Mouse (Mus musculus) neural tube, embryonic 15.5 days (tissue): Measurements from ENCODE around the gene Tmem119. TPM values are rescaled to one million over a fixed set of nuclear protein-coding genes. Genes with fewer than 3 reads are reported as not detected.
"Not testable (repeated sequence)": the region's sequence is repeated elsewhere in the genome, so short reads cannot be mapped to it uniquely, and the experiment has no call there.

ENCODE experiments used
- ATAC-seq: fragments of 200-750 bp; cut with Nextera tagmentation; 2 replicates; pipeline ENCODE4 v1.8.0; 2017; ENCODE audit warnings: mild to moderate bottlenecking, moderate TSS enrichment, moderate library complexity; ENCODE audit not compliant: low FRiP score
- H3K27ac ChIP-seq: fragments of 300-500 bp; sonication (generic); replicated peaks from 2 replicates; pipeline ENCODE4 v1.5.1; 2015; ENCODE audit warnings: mild to moderate bottlenecking, inconsistent platforms
- H3K27me3 ChIP-seq: fragments of 300-500 bp; sonication (generic); replicated peaks from 2 replicates; pipeline ENCODE4 v1.6.1; 2015; ENCODE audit warnings: inconsistent platforms
- H3K36me3 ChIP-seq: fragments of 300-500 bp; sonication (generic); 2 replicates; pipeline ENCODE4 v1.6.1; 2015; ENCODE audit warnings: inconsistent platforms
- H3K4me1 ChIP-seq: fragments of 300-500 bp; sonication (generic); 2 replicates; pipeline ENCODE4 v1.6.1; 2015; ENCODE audit warnings: inconsistent platforms
- H3K4me2 ChIP-seq: fragments of 300-500 bp; sonication (generic); 2 replicates; pipeline ENCODE4 v1.6.1; 2015; ENCODE audit warnings: inconsistent platforms, mild to moderate bottlenecking, moderate library complexity
- H3K4me3 ChIP-seq: fragments of 300-500 bp; sonication (generic); replicated peaks from 2 replicates; pipeline ENCODE4 v1.5.1; 2015; ENCODE audit warnings: mild to moderate bottlenecking, inconsistent platforms
- H3K9ac ChIP-seq: fragments of 300-500 bp; sonication (generic); replicated peaks from 2 replicates; pipeline ENCODE4 v1.6.1; 2015; ENCODE audit warnings: mild to moderate bottlenecking, inconsistent platforms
- H3K9me3 ChIP-seq: fragments of 300-500 bp; sonication (generic); replicated peaks from 2 replicates; pipeline ENCODE4 v1.6.1; 2016; ENCODE audit warnings: inconsistent platforms
- WGBS: fragments of 180-500 bp; shearing (Covaris S2); methylation state at CpG from one replicate; pipeline ENCODE4 v1.1.7; 2015; ENCODE audit warnings: mixed read lengths; 5-methylcytosine and 5-hydroxymethylcytosine counted together
- polyA plus RNA-seq: library from polyadenylated mRNA; unstranded; fragments of >200 nt; fragmentation: Nextera tagmentation; extraction: Ambion mirVana; gene quantifications from 2 replicates; pipeline ENCODE4 v1.2.1, GENCODE M21; 2015

Tmem119 gene
- polyA plus RNA-seq, 1 experiment from 2014 or later: 12.1 TPM

DNA sequence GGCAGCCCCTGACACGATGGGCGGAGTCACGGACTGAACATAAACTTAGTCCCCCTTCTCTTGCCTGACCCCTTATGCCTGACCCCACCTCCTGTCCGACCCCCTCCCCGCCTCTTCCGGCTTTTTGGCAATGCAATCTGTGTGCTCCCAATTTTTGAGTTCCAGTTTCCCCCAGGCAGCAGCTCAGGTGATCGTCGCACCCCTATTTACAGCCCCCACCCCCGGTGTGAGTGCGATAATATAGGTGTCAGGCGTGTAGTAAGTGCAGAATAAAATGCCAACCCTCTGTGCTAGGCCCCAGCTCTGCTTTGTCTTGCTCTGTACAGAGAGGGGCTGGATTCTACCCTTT is 14.7 kb upstream of the Tmem119 start:
- 60% methylated on average over 11 of the region's 11 CpGs for WGBS
- no peak overlapping the region for H3K9ac ChIP-seq
- H3K4me3 ChIP-seq: no peak overlapping the region
- no peaks in the 10 kb centered on the region for H3K36me3 ChIP-seq
- no peak overlapping the region for H3K4me2 ChIP-seq
- no peaks in the 10 kb centered on the region for H3K27me3 ChIP-seq
- no peak overlapping the region for H3K27ac ChIP-seq
- peaks cover 3% of the 10 kb centered on the region; the same call in 1 of the 2 replicates for H3K4me1 ChIP-seq
- ATAC-seq: no peak
- no peaks in the 10 kb centered on the region for H3K9me3 ChIP-seq

DNA sequence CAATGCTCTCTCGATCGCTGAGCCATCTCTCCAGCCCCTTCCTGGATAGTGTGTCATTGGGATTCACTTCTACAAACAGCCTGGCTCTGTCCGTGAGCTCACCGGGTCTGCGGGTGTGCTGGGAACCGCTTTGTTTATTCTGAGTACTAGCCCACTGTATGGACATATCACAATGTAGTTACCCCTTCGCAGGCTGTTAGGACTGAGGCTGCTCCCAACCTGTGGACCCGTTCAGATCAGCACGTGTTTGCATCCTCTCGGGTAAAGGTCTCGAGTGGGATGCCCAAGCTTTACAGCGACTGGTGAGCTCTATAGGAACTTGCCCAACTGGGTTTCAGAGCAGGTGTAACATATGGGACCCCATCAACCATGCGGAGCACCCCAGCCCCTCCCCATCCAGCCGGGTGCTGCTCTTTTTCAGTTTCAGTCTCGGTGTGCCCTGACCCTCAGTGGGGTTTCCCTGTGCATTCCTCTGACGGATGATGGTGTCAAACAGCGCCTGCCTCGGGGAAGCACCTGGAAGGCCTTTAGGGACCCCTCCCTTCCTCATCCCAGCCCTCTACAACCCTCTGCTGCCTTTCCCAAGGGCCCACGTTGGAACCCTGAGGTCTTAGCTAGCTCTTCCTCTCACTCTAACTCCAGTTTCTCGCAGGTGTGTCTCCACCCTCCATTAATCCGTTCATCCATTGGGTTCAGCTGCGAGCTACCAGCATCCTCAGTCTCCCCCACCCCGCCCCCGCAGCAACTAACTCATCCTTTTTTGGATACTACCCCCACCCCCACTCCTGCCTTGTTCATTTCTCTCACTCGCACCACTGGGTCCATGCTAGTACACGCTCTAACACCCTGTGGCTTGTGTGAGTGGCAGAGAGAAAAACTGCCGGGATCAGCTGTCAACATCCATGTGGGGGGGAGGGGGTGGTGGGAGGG is 14.1 kb upstream of the Tmem119 start:
- no peak overlapping the region for H3K9ac ChIP-seq
- no peak overlapping the region for H3K4me2 ChIP-seq
- H3K27me3 ChIP-seq: no peaks in the 10 kb centered on the region
- H3K36me3 ChIP-seq: no peaks in the 10 kb centered on the region
- H3K4me1 ChIP-seq: peaks cover 3% of the 10 kb centered on the region; the same call in 1 of the 2 replicates
- no peaks in the 10 kb centered on the region for H3K9me3 ChIP-seq
- 39% methylated on average over 27 of the region's 27 CpGs for WGBS
- no peak for ATAC-seq
- no peak overlapping the region for H3K4me3 ChIP-seq
- H3K27ac ChIP-seq: no peak overlapping the region

DNA sequence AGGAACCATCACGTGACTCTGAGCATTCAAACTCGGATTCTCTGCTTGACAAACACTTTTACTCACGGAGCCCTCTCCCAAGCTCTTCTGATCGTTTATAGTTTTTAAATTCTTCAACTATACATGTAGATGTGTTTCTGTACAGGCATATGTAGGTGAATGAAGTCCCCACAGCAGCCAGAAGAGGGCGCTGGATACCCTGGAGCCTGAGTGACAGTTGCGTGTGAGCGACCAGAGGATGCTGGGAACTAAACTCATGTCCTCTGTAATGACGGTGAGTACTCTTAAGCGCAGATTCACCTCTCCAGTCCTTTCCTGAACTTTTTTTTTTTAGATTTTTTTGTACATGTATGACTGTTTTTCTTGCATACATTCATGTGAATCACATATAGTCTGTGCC is 13.3 kb upstream of the Tmem119 start:
- Histone ChIP-seq H3K4me2 (no peak overlapping the region), H3K4me1 (peaks cover 3% of the 10 kb centered on the region; the same call in 1 of the 2 replicates), H3K36me3 (no peaks in the 10 kb centered on the region), H3K4me3 (no peak overlapping the region), H3K9ac (no peak overlapping the region), H3K9me3 (no peaks in the 10 kb centered on the region), H3K27ac (no peak overlapping the region), H3K27me3 (no peaks in the 10 kb centered on the region)
- no peak for ATAC-seq
- WGBS: 25% methylated on average over 9 of the region's 9 CpGs

DNA sequence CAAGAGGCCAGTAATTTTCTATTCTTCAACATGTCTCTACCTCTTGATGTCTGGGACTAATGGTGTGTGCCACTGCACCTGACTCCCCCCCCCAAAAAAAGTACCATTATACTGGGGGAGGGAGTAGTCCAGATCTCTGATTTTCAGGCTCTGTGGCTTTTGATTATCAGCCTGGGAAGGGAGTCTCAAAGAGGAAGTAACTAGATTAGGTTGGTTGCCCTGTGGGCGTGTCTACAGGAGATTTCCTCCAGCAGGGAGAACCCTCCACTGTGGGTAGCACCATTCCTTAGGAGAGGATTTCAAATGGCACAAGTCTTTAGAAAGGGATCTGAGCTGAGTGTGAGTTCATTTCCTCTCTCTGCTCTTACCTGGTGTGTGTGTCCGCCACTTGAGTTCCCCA is 12.3 kb upstream of the Tmem119 start:
- H3K4me1 ChIP-seq: peaks cover 3% of the 10 kb centered on the region; the same call in 1 of the 2 replicates
- no peak overlapping the region for H3K27ac ChIP-seq
- no peak overlapping the region for H3K9ac ChIP-seq
- no peak overlapping the region for H3K4me2 ChIP-seq
- H3K36me3 ChIP-seq: no peaks in the 10 kb centered on the region
- WGBS: 81% methylated on average over 2 of the region's 2 CpGs
- no peaks in the 10 kb centered on the region for H3K27me3 ChIP-seq
- no peaks in the 10 kb centered on the region for H3K9me3 ChIP-seq
- ATAC-seq: no peak
- no peak overlapping the region for H3K4me3 ChIP-seq

DNA sequence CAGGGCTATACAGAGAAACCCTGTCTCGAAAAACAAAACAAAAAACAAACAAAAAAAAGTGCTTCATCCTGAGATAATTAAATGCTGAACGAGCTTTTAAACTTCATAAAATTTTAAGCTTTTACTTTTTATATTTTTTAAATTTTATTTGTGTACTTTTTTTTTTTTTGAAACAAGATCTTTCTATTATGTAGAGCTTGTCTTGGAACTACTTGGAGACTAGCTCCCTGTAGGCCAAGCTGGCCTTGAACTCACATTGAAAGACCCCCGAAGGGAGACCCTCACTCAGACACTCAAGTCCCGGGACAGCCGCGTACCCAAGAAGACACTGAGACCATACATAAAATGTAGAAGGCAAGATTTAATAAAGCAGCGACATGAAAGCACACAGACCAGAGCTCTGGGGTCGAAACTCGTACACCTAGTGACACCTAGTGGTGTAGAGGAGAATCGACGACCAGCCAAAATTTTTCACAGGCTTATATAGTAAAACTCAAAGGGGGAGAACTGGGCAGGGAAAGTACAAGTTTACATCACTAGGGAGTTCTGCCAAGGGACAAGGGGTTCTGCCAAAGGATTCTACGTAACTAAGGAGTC is 11.6 kb upstream of the Tmem119 start:
- not testable (repeated sequence) for ATAC-seq, H3K4me3 ChIP-seq, H3K27me3 ChIP-seq, H3K9me3 ChIP-seq, H3K36me3 ChIP-seq, H3K9ac ChIP-seq, H3K27ac ChIP-seq, H3K4me2 ChIP-seq, H3K4me1 ChIP-seq
- 20% methylated on average over 11 of the region's 12 CpGs for WGBS

DNA sequence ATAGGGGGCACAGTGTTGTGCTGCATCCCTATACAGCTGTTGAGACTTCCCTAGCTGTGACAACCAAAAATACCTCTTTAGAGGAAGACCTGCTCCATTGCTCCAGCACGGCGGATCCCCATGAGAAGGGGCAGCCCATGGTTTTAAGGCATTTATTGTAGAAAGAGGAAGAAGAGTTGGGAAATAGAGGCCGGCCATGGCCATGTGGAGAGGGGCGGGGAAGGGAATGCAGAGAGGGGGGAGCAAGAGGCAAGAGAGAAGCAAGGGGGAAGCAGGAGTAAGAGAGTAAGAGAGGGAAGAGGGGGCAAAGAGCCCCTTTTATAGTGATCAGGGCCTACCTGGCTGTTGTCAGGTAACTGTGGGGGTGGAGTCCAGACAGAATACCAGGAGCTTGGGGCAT is 9.8 kb upstream of the Tmem119 start:
- 94% methylated on average over 4 of the region's 4 CpGs for WGBS

DNA sequence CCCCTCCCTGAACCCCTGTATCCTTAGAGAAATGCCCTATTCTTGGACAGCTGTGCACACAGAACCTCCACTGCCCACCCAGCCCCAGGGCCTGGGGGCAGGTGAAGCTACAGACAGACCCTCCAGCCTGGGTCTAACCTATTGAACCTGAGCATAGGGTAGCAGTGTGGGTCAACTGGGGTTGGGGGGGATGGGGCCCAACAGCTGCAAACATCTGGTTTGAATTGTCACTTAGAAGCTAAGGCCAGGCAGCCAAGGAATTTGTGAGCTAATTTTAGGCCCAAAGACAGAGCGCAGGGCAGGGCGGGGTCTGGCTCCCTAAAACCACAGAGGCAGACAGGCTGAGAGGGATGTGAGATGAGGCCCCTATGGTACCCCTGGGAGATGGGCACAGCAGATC is 7.9 kb upstream of the Tmem119 start:
- Histone ChIP-seq H3K4me3 (no peak overlapping the region), H3K9ac (no peak overlapping the region), H3K4me2 (no peak overlapping the region), H3K4me1 (no peaks in the 10 kb centered on the region), H3K36me3 (no peaks in the 10 kb centered on the region), H3K27me3 (no peaks in the 10 kb centered on the region), H3K9me3 (no peaks in the 10 kb centered on the region), H3K27ac (no peak overlapping the region)
- 91% methylated on average over 2 of the region's 2 CpGs for WGBS
- ATAC-seq: no peak

More for the DNA sequence above, 9.8 kb upstream of the Tmem119 start:
- no peak overlapping the region for H3K27ac ChIP-seq
- no peak for ATAC-seq
- H3K27me3 ChIP-seq: no peaks in the 10 kb centered on the region
- no peaks in the 10 kb centered on the region for H3K4me1 ChIP-seq
- no peak overlapping the region for H3K4me2 ChIP-seq
- H3K4me3 ChIP-seq: no peak overlapping the region
- no peak overlapping the region for H3K9ac ChIP-seq
- H3K9me3 ChIP-seq: no peaks in the 10 kb centered on the region
- H3K36me3 ChIP-seq: no peaks in the 10 kb centered on the region

DNA sequence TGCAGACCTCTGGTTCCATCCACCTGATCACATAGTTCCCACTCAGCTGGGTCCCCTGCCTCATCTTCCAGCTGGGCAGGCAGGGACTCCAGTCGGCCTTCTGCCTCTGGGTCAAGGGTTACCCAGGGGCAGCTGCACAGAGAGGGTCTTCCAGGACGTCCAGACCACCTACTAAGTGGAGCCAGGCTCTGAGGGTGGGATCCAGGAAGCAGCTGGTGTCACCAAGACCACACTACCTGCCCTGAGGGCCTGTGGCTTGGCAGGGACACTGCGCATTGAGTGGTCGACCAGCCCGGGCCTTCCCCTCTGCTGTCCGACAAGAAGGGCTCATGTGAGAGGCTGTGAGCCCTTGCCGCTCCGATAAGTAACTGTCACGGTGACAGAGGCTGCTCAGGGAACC is 7.4 kb upstream of the Tmem119 start:
- Histone ChIP-seq H3K4me3 (no peak overlapping the region), H3K36me3 (no peaks in the 10 kb centered on the region), H3K27me3 (no peaks in the 10 kb centered on the region), H3K9me3 (no peaks in the 10 kb centered on the region), H3K9ac (no peak overlapping the region), H3K4me2 (no peak overlapping the region), H3K4me1 (no peaks in the 10 kb centered on the region), H3K27ac (no peak overlapping the region)
- no peak for ATAC-seq
- 72% methylated on average over 9 of the region's 9 CpGs for WGBS

DNA sequence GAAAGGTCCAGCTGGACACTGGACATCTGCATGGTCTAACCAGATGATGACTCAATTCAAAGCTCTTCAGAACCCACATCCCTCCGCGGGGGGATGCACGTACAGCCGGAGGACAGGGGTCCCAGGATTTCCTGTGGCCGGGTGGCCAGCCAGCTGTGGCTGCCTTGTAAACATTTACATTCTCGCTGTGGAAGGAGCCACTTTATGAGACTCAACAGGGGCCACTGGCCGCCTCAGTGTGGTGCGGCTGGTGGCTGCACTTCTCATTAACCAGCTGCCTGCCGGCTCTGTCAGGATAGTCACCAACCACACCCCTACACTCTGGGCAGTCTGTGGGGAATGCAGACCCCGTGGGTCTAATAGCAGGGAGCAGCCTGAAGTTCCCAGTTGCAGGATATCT is 6.1 kb upstream of the Tmem119 start:
- H3K4me2 ChIP-seq: no peak overlapping the region
- 37% methylated on average over 10 of the region's 10 CpGs for WGBS
- no peaks in the 10 kb centered on the region for H3K27me3 ChIP-seq
- H3K27ac ChIP-seq: no peak overlapping the region
- ATAC-seq: no peak
- no peak overlapping the region for H3K4me3 ChIP-seq
- H3K9ac ChIP-seq: no peak overlapping the region
- H3K4me1 ChIP-seq: no peaks in the 10 kb centered on the region
- H3K36me3 ChIP-seq: no peaks in the 10 kb centered on the region
- H3K9me3 ChIP-seq: no peaks in the 10 kb centered on the region

DNA sequence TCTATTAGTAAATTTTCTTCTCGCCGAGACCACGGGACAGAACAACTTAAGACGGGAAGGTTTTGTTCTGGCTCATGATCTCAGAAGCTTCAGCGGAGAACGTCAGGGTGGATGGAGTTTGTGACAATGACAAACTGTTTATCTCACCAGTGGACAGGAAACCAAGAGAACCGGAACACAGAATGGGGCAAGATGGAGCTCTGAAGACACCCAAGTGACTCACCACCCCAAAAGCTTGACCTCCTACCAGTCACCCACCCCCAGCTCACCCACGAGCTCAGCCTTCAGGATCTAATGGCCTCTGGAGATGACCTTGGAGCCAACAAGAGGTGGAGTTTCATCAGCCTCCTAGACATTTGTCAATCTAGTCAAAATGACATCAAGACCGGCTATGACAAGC is 5.0 kb upstream of the Tmem119 start:
- H3K4me3 ChIP-seq: no peak overlapping the region
- no peak for ATAC-seq
- no peaks in the 10 kb centered on the region for H3K36me3 ChIP-seq
- H3K27ac ChIP-seq: no peak overlapping the region
- no peak overlapping the region for H3K4me2 ChIP-seq
- H3K4me1 ChIP-seq: peaks cover 1% of the 10 kb centered on the region; the same call in 1 of the 2 replicates
- no peak overlapping the region for H3K9ac ChIP-seq
- H3K9me3 ChIP-seq: no peaks in the 10 kb centered on the region
- 91% methylated on average over 9 of the region's 9 CpGs for WGBS
- no peaks in the 10 kb centered on the region for H3K27me3 ChIP-seq

DNA sequence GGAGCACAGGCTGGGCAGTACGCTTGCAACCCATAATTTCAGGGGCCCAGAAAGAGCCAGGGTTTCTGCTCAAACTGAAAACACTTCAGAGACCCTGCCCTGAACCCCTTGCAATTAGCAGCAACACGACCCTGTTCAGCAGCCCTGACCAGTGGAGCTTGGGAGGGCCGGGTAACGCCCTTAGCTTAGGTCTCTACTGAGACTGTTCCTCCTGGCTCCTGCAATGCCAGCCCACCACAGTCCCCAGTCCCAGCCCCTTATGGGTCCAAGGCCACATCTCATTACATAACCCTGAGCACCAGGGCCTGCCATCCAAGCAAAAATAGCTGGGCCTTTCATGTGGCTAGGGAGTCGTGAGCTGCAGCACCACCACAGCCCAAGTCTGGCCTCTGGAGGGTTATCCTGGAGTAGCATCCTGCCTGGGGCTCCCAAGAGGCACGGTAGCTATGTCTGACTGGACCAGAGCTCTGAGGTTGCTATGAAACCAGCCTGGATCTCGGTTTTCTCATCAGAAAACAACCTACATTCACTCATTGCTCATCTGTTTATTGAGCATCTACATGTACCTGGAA is 4.2 kb upstream of the Tmem119 start:
- Histone ChIP-seq H3K36me3 (no peaks in the 10 kb centered on the region), H3K9ac (no peak overlapping the region), H3K4me2 (no peak overlapping the region), H3K27ac (no peak overlapping the region), H3K9me3 (no peaks in the 10 kb centered on the region), H3K27me3 (no peaks in the 10 kb centered on the region), H3K4me3 (no peak overlapping the region), H3K4me1 (peaks cover 3% of the 10 kb centered on the region; the same call in 1 of the 2 replicates)
- ATAC-seq: no peak
- 62% methylated on average over 7 of the region's 7 CpGs for WGBS

DNA sequence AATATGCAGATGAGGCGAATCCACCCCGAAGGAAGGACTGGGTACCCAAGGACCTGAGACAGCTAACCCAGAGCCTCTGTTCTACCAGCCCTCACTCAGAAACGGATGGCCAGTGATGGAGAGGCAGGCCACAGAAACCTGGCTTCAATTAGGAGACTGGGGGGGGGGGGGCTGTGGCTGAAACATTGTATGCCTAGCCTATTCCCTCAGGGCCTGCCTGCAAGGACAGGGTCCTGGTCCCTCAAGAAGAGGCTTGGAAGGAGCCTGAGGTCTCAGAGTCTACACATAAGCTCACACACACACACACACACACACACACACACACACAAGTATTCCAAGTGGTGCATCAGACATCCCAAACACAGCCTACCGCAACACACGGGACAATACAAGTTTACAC is 625 bp downstream of the Tmem119 start:
- no peak for ATAC-seq
- Histone ChIP-seq H3K27me3 (0 out of 2 replicates have a peak, but pooled peaks cover 3% of the 10 kb centered on the region), H3K4me2 (peak overlapping the region; percentile 27; the same call in 1 of the 2 replicates), H3K4me3 (peak overlapping the region; percentile 22), H3K9ac (0 out of 2 replicates have a peak overlapping the region, but pooled peaks have one; percentile 23), H3K27ac (no peak overlapping the region), H3K9me3 (no peaks in the 10 kb centered on the region), H3K4me1 (peaks cover 8% of the 10 kb centered on the region), H3K36me3 (no peaks in the 10 kb centered on the region)
- 44% methylated on average over 5 of the region's 5 CpGs for WGBS
